Mouse (Mus musculus) forelimb bud, embryonic 11.5 days (tissue): Measurements from ENCODE around the gene Ppm1h.

Experiments used
- DNase-seq: peaks from one replicate; pipeline ENCODE4 v3.0.0-alpha.2; 2012; ENCODE audit warnings: low read depth, low spot score

The Ppm1h gene

DNA sequence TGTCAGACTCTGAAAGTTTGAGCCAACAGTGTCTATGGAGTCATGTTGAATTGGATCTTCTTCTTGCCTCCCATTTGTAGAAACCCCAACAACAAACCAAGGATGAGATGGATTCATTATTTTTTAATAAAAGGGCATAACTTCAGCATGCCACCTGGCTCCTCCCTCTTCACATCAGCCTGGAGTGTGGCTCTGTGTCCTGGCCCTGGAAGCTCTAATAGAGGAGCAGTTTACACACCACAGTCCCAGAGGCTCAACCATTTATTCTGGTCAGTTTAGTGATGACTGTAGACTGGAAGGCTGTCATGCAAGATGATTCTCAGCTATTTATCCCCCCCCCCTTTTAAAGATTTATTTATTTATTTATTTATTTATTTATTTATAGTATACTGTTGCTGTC, 294.7 kb downstream of the Ppm1h start:
- DNase-seq: no peak

DNA sequence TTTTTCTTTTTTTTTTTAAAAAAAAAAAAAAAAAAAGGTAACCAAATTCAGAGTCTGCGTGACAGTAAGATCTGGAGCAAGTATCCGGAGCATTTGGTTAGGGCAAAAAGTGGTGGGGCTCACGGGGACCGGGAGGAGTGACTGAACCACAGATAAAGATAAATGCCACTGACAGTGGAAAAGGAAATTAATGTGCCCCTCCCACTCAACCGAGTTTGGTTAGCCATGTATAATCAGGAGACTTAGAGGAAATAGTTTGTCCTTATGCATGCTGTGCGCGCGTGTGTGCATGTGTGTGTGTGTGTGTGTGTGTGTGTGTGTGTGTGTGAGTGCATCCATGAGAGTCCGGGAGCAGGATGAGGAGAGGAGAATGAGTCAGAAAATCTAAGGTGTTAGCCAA, 297.5 kb downstream of the Ppm1h start:
- no peak for DNase-seq

DNA sequence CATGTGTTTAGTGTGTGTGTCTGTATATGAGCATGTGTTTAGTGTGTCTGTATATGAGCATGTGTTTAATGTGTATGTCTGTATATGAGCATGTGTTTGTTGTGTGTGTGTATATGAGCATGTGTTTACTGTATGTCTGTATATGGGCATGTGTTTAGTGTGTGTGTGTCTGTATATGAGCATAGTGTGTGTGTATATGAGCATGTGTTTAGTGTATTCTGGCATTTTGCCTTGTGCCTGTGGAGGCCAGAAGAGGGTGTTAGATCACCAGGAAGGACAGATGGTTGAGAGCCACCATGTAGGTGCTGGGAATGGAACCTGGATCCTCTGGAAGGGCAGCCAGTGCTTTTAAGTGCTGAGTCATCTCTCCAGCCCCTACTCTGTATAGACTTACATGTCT, 300.8 kb downstream of the Ppm1h start:
- DNase-seq: no peak

DNA sequence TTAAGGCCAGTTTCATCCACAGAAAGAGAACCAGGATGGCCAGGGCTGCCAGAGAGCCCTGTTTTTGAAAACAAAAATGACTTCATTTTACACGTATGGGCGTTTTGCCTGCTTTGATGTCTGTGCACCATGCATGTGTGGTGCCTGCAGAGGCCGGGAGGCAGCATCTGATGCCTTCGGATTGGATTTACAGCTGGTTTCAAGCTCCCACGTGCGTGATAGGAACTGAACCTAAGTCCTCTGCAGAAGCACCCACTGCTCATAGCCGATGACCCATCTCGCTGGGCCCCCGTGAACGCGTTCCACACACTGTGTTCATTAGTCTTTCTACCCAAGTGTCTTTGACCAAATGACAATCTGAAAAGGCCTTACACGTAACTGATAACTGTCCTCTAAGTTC, 301.6 kb downstream of the Ppm1h start:
- no peak for DNase-seq

DNA sequence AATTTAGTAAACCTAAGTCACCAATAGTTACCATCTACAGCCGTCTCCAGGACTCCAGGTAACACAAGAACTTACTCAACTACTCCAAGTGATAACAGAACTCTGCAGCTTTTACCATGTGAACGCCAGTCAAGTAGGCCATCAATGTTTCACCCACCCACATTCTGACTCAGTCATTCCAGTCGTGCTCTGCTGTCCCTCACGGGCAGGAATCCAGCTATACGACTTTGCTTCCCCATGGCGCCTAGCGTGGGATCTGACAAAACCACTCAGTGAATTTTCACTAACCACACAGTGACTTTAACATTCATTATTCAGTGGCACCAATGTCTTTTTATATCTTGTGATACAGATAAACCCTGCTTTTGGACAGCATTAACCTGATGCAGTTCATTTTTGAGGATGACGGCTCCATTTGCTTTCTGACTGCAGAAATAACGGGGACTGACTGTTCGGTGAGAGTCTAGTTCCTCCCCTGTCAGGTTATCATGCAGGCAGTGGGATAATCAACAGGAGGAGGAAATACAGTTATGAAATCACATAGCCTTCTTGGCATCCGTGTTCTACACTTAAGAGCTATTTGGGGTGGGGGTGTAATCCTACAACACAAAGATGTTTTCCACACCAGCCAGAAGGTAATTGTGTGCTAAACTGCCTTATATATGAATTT, 304.5 kb downstream of the Ppm1h start:
- DNase-seq: no peak

DNA sequence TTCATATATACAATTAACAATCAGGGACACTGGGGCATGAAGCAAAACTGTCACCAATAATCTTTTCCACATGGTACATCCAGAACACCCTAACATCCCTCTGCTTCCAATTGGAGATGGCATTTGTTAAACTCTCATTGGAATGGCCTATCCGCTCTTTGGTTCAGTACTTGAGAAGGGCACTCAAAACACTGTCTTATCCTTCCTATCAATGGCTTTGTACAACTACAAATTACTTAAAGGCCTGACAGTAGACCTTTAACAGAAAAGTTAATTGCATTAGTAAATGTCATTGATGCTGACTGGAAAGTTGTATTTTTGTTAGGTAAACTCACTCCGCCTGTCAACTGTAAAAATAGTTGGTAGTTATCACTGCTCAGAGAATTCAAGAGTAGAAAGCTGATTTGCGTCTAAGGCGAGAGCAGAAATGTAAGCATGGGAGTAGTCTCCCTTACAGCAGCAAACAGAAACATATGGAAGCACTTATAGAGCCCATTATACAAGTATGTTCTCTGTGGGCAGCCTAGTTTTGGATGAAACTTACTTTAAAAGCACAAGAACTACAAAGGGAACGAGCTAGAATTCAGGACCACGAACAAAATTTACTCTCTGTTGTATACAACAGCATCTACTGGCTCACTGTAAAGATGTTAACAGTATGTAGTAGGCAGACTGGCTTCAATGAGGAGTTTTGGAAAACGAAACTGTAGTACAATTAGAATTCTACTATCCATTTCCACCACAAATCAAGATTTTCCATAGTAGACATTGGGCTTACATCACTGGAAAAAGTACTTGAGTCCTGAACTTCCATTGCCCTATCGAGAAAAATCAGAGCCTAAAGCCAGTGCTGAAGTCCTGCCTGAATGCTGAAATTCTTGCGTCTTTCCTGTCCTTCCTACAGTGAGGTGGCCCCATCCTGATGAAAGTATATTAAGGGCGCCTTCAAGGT, 305.3 kb downstream of the Ppm1h start:
- peak; percentile 55 for DNase-seq

DNA sequence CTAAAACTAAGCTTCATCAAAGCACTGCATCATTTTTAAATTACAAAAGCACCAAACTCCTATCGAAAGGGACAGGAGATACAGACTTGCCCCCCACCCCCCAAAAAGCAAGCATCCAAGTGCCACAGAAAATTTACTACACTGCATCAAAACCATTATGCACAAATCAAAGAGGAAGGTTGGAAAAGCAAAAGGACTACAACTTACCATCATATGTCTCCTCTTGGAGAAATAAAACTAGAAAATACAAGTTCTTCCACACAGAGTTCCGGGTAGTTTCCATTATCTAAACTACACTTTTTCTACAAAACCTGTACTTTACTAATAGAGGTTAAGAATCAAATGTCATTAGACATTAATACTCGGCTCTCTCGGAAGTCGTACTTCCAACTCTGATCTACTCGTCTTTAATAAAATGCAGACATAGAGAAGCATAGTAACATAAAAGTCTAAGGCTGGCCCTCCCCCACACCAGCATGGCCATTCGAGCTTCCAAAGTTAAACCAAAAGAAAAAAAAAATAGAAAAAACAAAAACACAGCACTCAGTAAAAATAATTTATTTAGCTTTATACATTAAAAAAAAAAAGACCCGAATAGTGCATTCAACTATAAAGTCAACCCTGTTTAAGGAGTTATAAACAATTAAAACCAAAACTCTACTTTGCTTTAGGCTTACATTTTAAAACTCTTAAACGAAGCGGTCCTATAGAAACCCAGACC, 306.1 kb downstream of the Ppm1h start:
- no peak for DNase-seq

DNA sequence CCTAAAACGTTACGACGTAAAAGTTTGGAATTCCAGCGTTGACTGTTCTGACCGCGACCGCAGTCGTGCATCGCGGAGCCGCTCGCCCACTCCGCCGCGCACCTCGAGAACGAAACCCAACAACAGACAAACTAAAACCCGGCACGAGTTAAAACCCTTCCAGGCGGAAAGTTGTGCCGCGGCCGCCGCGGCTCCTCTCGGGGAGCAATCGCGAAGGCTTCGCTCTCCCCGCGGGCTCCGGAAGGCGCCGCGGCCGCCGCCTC, 306.6 kb downstream of the Ppm1h start:
- no peak for DNase-seq

DNA sequence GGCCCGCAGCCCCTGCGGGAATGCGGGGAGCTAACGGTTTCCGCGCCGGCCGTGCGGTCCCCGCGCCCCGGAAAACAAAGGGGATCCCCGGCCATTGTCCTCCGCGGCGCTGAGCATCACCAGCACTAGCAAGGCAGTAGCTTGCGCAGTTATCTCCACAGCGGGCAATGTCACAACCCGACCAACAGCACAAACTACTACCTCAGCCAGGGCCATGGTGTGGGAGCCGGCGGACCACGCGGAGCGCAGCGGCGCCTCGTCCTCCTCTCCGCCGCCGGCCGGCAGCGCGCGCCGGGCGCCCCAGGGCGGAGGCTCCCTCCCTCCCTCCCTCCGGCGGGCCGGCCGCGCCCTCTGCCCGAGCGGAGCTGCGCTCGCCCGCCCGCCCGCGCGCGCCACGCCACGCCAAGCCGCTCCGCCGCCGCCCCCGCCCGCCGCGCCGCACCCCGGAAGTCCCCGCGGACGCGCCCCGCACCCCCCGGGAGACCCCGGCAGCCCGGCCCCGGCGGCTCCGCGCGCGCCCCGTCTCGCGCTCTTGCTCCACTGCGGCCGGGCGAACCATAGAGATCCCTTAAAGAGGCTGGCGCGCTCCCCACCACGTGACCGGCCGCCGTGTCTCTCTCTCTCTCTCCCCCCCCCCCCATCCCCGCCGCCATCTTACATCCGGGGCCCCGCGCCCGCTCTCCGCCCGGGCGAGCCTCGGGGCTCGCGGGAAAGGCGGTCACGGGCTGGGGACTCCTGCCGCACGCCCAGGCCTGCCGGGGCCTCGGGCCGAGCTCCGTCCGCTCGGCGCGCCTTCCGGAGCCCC, 307.2 kb downstream of the Ppm1h start:
- peak; percentile 68 for DNase-seq

DNA sequence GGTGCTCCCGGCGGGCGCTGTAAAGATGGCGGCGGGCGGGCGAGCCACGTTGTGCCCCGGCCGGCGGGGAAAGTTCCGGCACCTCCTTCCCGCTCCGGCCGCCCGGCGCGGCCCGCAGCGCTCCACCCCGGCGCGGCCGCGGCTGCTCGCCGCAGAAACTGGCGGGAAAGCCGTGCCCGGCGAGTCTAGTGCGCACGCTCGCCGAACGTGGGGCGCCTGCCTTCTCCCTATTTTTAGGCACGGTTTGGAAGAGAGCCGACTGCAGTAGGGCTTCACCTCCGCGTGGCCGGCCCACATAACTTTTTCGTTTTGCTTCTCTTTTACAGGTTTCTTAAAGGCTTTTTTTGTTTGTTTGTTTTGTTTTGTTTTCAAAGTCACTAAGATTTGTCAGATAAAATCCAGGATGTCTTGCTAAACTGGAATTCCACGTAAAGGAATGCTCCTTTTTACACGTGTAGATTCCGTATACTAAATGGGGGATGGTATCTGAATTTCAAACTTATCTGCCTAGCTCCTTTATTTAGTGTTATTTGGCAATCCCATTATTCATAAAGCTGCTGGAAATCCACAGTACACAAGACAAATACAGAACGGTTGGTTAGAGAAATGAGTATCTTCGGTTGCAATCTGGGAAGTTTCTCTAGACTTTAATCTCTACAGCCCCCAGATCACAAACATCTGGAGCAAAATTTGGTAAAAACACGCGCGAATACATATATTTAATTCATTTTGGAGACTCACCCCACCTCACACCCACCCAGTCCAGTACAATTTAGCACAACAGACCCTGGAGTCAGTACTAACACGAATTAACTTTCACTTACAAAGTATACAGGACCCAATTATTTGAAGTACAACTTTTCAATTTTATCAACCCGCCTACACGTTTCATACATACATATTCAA, 308.0 kb downstream of the Ppm1h start:
- DNase-seq: peak; percentile 80

DNA sequence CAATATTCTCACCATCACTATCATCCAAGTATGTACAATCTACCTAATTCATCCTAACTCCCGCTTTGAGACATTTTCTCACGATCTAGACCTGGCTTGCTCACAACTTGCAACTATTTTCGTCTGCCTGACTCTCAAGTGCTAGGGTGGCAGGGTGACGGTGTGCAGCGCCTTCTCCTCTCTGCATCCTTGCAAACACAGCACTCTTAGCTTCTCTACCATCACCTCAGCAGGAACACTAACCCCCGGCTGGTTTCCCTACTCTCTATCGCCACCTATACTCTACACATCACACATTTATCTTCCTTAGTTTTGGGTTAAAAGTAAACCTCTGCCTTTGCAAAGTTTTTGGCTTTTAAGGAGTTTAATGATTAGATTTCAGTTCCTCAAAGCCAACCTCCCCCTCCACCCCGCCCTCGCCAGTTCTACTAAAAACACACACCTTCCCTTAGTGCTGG, 309.1 kb downstream of the Ppm1h start:
- peak; percentile 66 for DNase-seq

DNA sequence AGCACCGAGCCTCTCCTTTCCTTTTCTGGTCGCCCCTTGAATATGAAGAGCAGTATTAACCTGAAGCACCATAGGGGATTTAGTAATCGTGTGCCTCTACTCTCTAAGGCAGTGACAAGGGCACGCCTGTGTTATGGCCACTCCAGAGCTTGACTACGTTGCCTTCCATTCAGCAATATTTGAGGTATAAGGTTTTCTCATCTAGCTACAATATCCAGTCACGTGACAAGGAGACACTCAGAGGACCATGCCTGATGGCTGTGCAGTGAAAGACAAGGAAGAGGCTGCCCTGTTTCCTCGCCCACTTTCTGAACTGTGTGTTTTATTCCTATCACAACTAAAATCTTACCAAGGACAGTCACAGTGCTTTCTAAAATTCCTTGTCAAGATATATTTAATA, 309.8 kb downstream of the Ppm1h start:
- DNase-seq: no peak

DNA sequence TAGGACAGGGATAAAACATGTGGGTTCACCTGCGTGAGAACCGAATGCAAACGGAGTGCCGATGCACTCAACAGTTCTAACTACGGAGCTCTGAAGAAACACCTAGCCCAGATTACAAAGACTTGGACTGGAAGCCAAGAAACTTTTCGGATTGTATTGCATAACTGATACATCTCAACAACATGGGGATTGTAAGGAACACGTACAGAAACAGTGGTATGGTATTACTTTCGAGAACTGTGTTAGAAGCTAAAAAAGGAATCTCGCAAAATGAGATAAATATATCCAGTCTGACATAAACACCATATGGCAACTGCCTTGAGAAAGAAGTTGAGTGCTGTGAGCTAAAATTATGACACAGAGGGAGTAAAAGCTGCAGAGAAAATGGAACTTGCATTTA, 311.4 kb downstream of the Ppm1h start:
- DNase-seq: no peak

DNA sequence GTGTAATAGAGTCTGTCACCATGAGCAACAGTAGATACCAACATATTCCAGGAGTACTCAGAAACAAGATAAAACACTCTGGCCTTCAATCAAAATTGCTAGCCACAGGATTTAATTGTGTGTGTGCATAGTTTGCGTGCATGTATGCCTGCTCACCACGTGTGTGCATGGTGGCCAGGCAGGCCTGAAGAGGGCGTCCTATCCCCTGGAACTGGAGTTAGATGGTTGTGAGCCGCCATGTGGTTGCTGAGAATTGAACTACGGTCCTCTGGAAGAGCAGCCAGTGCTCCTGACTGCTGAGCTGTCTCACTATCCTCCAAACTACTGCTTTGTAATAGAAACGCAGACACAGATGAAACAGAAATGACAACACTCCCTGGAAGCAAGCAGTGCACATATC, 312.0 kb downstream of the Ppm1h start:
- DNase-seq: no peak

DNA sequence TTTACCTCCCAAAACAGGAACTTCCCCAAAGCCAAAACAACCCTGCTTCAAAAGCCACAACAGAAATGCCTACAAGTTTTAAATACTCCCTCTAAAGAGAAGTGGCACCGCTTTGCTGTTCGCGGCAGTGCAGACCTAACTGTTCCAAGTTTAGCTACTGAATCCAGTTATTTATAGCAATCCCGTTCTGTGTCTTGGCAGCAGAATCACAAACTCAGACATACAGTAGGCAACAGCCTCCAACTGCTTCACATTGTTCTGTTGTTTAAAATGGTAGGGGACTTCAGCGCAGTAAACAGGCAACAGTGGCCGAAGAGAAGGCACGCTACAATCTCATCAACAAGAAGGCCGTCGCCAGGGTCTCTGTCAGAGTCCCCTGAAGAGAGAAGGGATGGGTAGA, 312.5 kb downstream of the Ppm1h start:
- DNase-seq: no peak

DNA sequence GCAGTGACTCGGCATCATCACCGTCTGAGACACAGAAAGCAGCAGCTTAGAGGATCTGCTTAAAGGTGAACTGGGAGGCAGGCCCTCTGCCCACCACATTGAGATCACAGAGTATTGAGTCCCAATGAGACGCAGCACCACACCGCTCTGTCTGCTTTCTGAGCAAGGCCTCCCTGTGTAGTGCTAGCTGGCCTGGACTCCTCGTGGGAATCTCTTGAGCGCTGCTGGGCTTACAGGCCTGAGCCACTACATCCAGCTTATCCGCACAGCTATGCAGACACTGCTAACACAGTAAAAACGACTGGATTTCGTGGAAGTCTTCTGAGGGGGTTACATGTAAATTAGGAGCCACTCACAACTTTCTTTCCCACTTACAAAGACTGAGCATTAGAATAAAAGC, 313.1 kb downstream of the Ppm1h start:
- DNase-seq: no peak

DNA sequence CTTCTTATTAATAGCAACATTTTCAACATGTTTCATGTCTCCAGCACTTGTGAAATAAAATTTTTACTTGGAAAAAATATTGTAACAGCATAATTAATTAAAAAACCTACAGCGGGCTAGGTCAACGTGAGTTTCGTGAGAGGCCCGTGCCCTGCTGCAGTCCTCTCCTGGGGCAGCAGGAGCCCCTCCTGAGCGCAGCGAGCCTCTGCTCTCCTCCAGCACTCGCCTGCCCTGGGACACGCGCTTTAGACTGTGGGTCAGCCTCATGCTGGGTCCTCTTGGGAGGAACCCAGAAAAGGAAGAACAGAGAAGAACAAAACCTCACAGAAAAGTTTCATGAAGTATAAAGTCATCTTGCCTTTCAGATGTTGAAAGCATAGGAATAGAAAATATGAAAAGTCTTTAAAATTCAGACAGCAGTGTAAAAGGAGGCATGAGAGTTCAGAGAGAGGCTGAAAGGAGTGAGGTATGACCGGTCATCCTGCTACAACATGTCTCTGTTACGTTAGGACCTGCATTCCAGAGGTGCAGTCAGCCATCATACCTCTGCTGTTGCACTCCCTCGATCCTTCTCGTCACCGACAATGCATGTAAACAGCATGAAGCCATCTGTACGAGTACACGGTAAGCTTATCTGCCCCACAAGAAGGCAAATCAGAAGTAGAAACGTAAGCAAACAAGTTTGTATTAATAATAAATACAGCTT, 316.0 kb downstream of the Ppm1h start:
- DNase-seq: no peak
